Mouse (Mus musculus): Measurements from ENCODE around the gene Tspan8. TPM values are rescaled to one million over a fixed set of nuclear protein-coding genes. Genes with fewer than 3 reads are reported as not detected.
"Not testable (repeated sequence)": the region's sequence is repeated elsewhere in the genome, so short reads cannot be mapped to it uniquely, and the experiment has no call there.

The Tspan8 gene
- polyA plus RNA-seq, 1 experiment from 2014 or later = 0.72 TPM

DNA sequence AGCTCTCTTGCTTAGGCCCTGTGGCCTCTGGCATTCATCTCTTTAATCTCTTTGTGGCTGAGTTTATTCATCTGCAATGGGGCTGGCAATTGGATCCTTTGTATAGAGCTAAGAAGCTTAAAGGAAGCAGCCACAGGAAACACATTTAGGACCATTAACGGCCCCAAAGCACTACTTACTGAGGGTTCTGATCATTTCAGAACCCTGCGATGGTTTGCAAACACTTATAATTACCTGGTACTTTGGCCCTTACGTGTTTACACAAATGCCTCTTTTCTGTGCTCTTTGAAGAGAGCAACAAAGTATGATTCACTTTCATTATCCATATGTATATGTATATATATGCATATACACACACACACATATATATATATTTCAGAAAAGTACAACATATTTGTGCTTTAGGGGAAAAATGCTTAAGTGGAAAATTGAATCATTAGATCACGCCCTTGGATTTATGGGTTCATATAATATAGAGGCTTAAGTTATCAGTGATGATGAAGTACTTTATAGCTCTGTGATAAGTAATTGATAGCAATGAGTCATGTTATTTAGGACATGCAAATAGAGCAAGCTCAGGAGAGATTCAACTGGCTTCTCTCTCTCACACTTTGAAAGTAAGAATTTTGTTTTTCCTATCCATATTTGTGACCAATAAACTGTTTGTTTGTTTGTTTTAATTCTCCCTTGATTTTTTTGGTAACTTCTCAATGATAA, 20.4 kb upstream of the Tspan8 start:
- 37% methylated on average over 4 of the region's 4 CpGs for WGBS
- peak; percentile 42; the same call in 1 of the 2 replicates for ATAC-seq (ENCODE audit: low FRiP score)

GRCm38 (mm10) chr10:115801464-115801863, 15.2 kb upstream of the Tspan8 start:
- no peak overlapping the region for H3K27ac ChIP-seq (ENCODE audit: low read depth, low read length)
- H3K4me2 ChIP-seq = no peak overlapping the region
- H3K4me3 ChIP-seq (ENCODE audit: low read depth, low read length) = no peak overlapping the region
- H3K9ac ChIP-seq (ENCODE audit: low read length) = no peak overlapping the region
- WGBS = 78% methylated on average over 3 of the region's 3 CpGs
- no peaks in the 10 kb centered on the region for H3K27me3 ChIP-seq (ENCODE audit: control insufficient read depth, insufficient read depth, low read length)
- no peaks in the 10 kb centered on the region for H3K9me3 ChIP-seq (ENCODE audit: control insufficient read depth, low read length)
- ATAC-seq (ENCODE audit: low FRiP score) (no peak), DNase-seq (ENCODE audit: low spot score, missing footprints) (no peak)
- no peaks in the 10 kb centered on the region for H3K36me3 ChIP-seq (ENCODE audit: control insufficient read depth, insufficient read depth, low read length)
- peaks cover 2% of the 10 kb centered on the region; the same call in 1 of the 2 replicates for H3K4me1 ChIP-seq (ENCODE audit: control insufficient read depth, insufficient read depth, low read length)

More for the DNA sequence above, 20.4 kb upstream of the Tspan8 start:
- H3K9me3 ChIP-seq (ENCODE audit: control insufficient read depth, low read length) = no peaks in the 10 kb centered on the region
- H3K4me1 ChIP-seq (ENCODE audit: control insufficient read depth, insufficient read depth, low read length) = peaks cover 5% of the 10 kb centered on the region; the same call in 1 of the 2 replicates
- H3K27ac ChIP-seq (ENCODE audit: low read depth, low read length) = no peak overlapping the region
- H3K4me3 ChIP-seq (ENCODE audit: low read depth, low read length) = no peak overlapping the region
- H3K4me2 ChIP-seq = no peak overlapping the region
- no peak overlapping the region for H3K9ac ChIP-seq (ENCODE audit: low read length)
- DNase-seq (ENCODE audit: low spot score, missing footprints) = no peak
- no peaks in the 10 kb centered on the region for H3K36me3 ChIP-seq (ENCODE audit: control insufficient read depth, insufficient read depth, low read length)
- H3K27me3 ChIP-seq (ENCODE audit: control insufficient read depth, insufficient read depth, low read length) = no peaks in the 10 kb centered on the region

DNA sequence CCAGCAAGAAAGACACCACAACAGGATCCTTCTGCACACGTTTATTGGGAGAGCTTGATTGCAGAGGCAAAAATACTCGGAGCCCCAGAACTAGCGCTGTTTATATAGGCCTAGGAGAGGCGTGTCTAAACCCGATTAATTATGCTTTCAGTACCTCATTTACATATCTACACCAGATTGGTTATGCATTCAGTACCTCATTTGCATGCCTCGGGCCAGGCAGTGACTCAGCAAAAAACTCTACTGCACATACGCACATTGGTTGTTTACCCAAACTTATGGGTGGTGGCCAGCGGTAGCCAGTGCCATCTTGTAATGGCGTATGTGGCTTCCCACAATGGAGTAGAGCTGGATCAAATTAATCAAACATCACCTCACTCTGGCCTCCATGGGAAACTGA, 13.6 kb upstream of the Tspan8 start:
- WGBS = 93% methylated on average over 9 of the region's 9 CpGs
- H3K36me3 ChIP-seq (ENCODE audit: control insufficient read depth, insufficient read depth, low read length); H3K4me1 ChIP-seq (ENCODE audit: control insufficient read depth, insufficient read depth, low read length); H3K27me3 ChIP-seq (ENCODE audit: control insufficient read depth, insufficient read depth, low read length); H3K27ac ChIP-seq (ENCODE audit: low read depth, low read length); H3K9me3 ChIP-seq (ENCODE audit: control insufficient read depth, low read length); H3K4me2 ChIP-seq; H3K9ac ChIP-seq (ENCODE audit: low read length); ATAC-seq (ENCODE audit: low FRiP score); H3K4me3 ChIP-seq (ENCODE audit: low read depth, low read length); DNase-seq (ENCODE audit: low spot score, missing footprints): not testable (repeated sequence)

- WGBS = 94% methylated on average over 2 of the region's 2 CpGs
- ATAC-seq (ENCODE audit: low FRiP score) = no peak
These were observed 12.9 kb upstream of the Tspan8 start for GRCm38 (mm10) chr10:115803765-115804164.

DNA sequence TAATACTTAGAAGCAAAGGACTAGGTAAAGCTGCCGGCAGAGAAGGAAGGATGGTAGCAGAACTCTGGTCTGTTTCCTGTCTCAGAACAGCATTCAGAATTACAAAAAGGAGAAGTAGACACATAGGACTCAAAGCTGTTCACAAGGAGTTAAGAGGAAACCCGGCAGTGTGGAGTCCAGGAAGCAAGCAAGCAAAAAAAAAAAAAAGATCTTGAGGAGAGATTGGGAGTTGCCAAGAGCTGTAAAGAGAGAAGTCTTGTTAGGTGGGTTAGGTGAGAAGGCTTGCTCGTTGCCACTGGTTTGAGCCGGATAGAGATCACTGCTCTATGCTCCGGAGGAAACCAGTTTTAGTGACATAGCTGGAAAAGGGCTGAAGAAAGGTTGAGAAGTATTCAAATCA, 10.6 kb upstream of the Tspan8 start:
- Histone ChIP-seq H3K9me3 (ENCODE audit: control insufficient read depth, low read length) (no peaks in the 10 kb centered on the region), H3K27me3 (ENCODE audit: control insufficient read depth, insufficient read depth, low read length) (no peaks in the 10 kb centered on the region), H3K4me3 (ENCODE audit: low read depth, low read length) (no peak overlapping the region), H3K4me1 (ENCODE audit: control insufficient read depth, insufficient read depth, low read length) (no peaks in the 10 kb centered on the region), H3K9ac (ENCODE audit: low read length) (no peak overlapping the region), H3K36me3 (ENCODE audit: control insufficient read depth, insufficient read depth, low read length) (no peaks in the 10 kb centered on the region), H3K4me2 (no peak overlapping the region), H3K27ac (ENCODE audit: low read depth, low read length) (no peak overlapping the region)
- WGBS = 84% methylated on average over 5 of the region's 5 CpGs
- ATAC-seq (ENCODE audit: low FRiP score) (no peak), DNase-seq (ENCODE audit: low spot score, missing footprints) (no peak)

More at GRCm38 (mm10) chr10:115803765-115804164, 12.9 kb upstream of the Tspan8 start:
- no peak overlapping the region for H3K4me3 ChIP-seq (ENCODE audit: low read depth, low read length)
- no peak overlapping the region for H3K4me2 ChIP-seq
- H3K9ac ChIP-seq (ENCODE audit: low read length) = no peak overlapping the region
- H3K9me3 ChIP-seq (ENCODE audit: control insufficient read depth, low read length) = no peaks in the 10 kb centered on the region
- H3K4me1 ChIP-seq (ENCODE audit: control insufficient read depth, insufficient read depth, low read length) = no peaks in the 10 kb centered on the region
- no peaks in the 10 kb centered on the region for H3K27me3 ChIP-seq (ENCODE audit: control insufficient read depth, insufficient read depth, low read length)
- no peak overlapping the region for H3K27ac ChIP-seq (ENCODE audit: low read depth, low read length)
- no peak for DNase-seq (ENCODE audit: low spot score, missing footprints)
- H3K36me3 ChIP-seq (ENCODE audit: control insufficient read depth, insufficient read depth, low read length) = no peaks in the 10 kb centered on the region

- Histone ChIP-seq H3K4me1 (ENCODE audit: control insufficient read depth, insufficient read depth, low read length) (no peaks in the 10 kb centered on the region), H3K4me3 (ENCODE audit: low read depth, low read length) (no peak overlapping the region), H3K9me3 (ENCODE audit: control insufficient read depth, low read length) (no peaks in the 10 kb centered on the region), H3K27ac (ENCODE audit: low read depth, low read length) (no peak overlapping the region), H3K4me2 (no peak overlapping the region), H3K27me3 (ENCODE audit: control insufficient read depth, insufficient read depth, low read length) (no peaks in the 10 kb centered on the region), H3K36me3 (ENCODE audit: control insufficient read depth, insufficient read depth, low read length) (no peaks in the 10 kb centered on the region), H3K9ac (ENCODE audit: low read length) (no peak overlapping the region)
- DNase-seq (ENCODE audit: low spot score, missing footprints) (no peak), ATAC-seq (ENCODE audit: low FRiP score) (no peak)
- 82% methylated on average over 7 of the region's 7 CpGs for WGBS
These were observed 7.5 kb upstream of the Tspan8 start for GRCm38 (mm10) chr10:115809169-115809568.

- WGBS = 55% methylated on average over 5 of the region's 5 CpGs
- Histone ChIP-seq H3K9me3 (ENCODE audit: control insufficient read depth, low read length) (no peaks in the 10 kb centered on the region), H3K27ac (ENCODE audit: low read depth, low read length) (no peak overlapping the region), H3K27me3 (ENCODE audit: control insufficient read depth, insufficient read depth, low read length) (no peaks in the 10 kb centered on the region), H3K9ac (ENCODE audit: low read length) (no peak overlapping the region), H3K4me3 (ENCODE audit: low read depth, low read length) (no peak overlapping the region), H3K4me2 (no peak overlapping the region), H3K4me1 (ENCODE audit: control insufficient read depth, insufficient read depth, low read length) (no peaks in the 10 kb centered on the region), H3K36me3 (ENCODE audit: control insufficient read depth, insufficient read depth, low read length) (no peaks in the 10 kb centered on the region)
- ATAC-seq (ENCODE audit: low FRiP score) = no peak
- DNase-seq (ENCODE audit: low spot score, missing footprints) = no peak
These were observed 5.1 kb upstream of the Tspan8 start for GRCm38 (mm10) chr10:115811519-115811918.

DNA sequence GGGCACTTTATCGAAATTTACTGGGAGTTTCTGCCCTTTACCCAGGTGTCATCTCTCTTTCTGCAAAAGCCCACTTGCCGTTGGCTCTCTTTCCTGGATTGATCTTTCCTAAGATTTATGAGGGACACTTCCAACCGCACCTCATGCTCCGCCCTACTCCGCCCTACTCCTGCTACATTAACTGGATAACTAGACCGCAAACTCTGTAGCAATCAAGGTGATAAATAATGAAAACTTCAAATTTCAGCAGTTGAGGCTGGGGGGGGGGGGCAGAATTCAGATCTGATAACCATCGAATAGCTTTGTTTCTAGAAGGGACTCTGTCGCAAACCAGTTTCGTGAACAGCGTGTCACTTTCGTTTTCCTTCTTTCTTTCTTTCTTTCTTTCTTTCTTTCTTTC, 1.8 kb upstream of the Tspan8 start:
- Histone ChIP-seq H3K27me3 (ENCODE audit: control insufficient read depth, insufficient read depth, low read length) (no peaks in the 10 kb centered on the region), H3K9ac (ENCODE audit: low read length) (no peak overlapping the region), H3K4me3 (ENCODE audit: low read depth, low read length) (no peak overlapping the region), H3K36me3 (ENCODE audit: control insufficient read depth, insufficient read depth, low read length) (no peaks in the 10 kb centered on the region), H3K4me2 (no peak overlapping the region), H3K27ac (ENCODE audit: low read depth, low read length) (no peak overlapping the region), H3K4me1 (ENCODE audit: control insufficient read depth, insufficient read depth, low read length) (no peaks in the 10 kb centered on the region), H3K9me3 (ENCODE audit: control insufficient read depth, low read length) (no peaks in the 10 kb centered on the region)
- DNase-seq (ENCODE audit: low spot score, missing footprints) (no peak), ATAC-seq (ENCODE audit: low FRiP score) (no peak)
- 95% methylated on average over 11 of the region's 11 CpGs for WGBS

GRCm38 (mm10) chr10:115817056-115817724, 558 bp downstream of the Tspan8 start:
- no peak overlapping the region for H3K9ac ChIP-seq (ENCODE audit: low read length)
- no peak overlapping the region for H3K4me3 ChIP-seq (ENCODE audit: low read depth, low read length)
- 83% methylated on average over 13 of the region's 13 CpGs for WGBS
- no peaks in the 10 kb centered on the region for H3K9me3 ChIP-seq (ENCODE audit: control insufficient read depth, low read length)
- H3K27ac ChIP-seq (ENCODE audit: low read depth, low read length) = no peak overlapping the region
- H3K4me1 ChIP-seq (ENCODE audit: control insufficient read depth, insufficient read depth, low read length) = no peaks in the 10 kb centered on the region
- H3K36me3 ChIP-seq (ENCODE audit: control insufficient read depth, insufficient read depth, low read length) = no peaks in the 10 kb centered on the region
- no peak overlapping the region for H3K4me2 ChIP-seq
- H3K27me3 ChIP-seq (ENCODE audit: control insufficient read depth, insufficient read depth, low read length) = no peaks in the 10 kb centered on the region
- ATAC-seq (ENCODE audit: low FRiP score) (no peak), DNase-seq (ENCODE audit: low spot score, missing footprints) (no peak)
